Mouse (Mus musculus): ENCODE results near the gene Smad3.

DNA sequence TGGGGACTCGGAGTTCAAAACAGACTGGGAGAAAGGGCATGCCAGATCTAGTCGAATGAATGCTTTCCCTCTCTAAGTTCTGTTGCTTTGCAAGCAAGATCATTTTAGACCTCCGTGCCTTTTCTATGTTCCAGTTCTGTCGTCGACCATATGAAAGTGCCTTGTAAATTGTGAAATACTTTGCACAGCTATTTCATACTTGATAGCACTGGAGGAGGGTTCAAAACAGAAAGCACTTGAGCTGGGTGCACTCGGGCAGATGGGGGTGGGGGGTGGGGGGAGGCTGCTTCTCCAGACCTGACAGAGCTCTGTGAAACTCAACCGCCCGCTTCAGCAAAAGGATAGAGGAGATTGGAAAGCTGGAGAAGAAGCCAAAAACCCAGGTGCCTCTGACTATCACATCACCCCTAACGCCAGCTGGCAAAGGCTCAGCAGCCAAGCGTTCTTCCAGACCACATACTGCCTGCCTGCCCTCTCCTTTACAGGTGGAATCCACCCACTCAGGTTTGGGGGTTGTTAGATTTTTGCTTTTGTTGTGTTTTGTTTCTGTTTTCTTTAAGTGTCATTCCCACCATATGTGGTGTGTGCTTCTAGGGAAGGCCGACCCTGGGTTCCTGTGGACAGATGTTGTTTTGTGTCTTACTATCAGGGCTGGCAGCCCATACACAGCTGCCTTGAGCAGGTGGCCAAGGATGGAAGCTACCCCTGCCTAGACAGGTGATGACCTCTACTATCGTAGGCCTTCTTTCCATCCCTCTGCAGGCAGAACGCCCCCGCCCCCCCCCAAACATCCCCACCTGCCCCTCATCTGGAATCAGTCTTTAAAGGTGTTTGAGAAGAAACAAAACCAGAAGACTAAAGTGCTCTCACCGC lies 1.9 kb downstream of the Smad3 start:
- TF ChIP-seq POLR2A (IDR thresholded peaks at IDR 0.05; ENCODE audit: borderline replicate concordance, extremely low read depth, insufficient read depth, insufficient read length, poor library complexity, severe bottlenecking): no peak
- TF ChIP-seq CTCF (IDR thresholded peaks at IDR 0.05; ENCODE audit: borderline replicate concordance, extremely low read depth, insufficient read depth, insufficient read length): no peak

All from brain, embryonic 14.5 days (tissue).